Mouse (Mus musculus): ENCODE results near the gene Pitpnm1.

Gene Pitpnm1

GRCm38 (mm10) chr19:4154437-4155222, 54.8 kb downstream of the Pitpnm1 start:
- no peak for DNase-seq (ENCODE audit: low read depth, low spot score)

GRCm38 (mm10) chr19:4155223-4156072, 55.6 kb downstream of the Pitpnm1 start:
- DNase-seq (ENCODE audit: low read depth, low spot score): no peak

GRCm38 (mm10) chr19:4156073-4156579, 56.3 kb downstream of the Pitpnm1 start:
- DNase-seq (ENCODE audit: low read depth, low spot score): no peak

- no peak for DNase-seq (ENCODE audit: low read depth, low spot score)
These were observed 57.0 kb downstream of the Pitpnm1 start for GRCm38 (mm10) chr19:4156771-4157170.

- DNase-seq (ENCODE audit: low read depth, low spot score): no peak
These were observed 59.3 kb downstream of the Pitpnm1 start for GRCm38 (mm10) chr19:4159049-4159448.

GRCm38 (mm10) chr19:4162646-4163542, 63.1 kb downstream of the Pitpnm1 start, which contains the start of gene Rps6kb2:
Rps6kb2 (minus strand) TSS chr19:4163354.
- peak; percentile 94 for DNase-seq (ENCODE audit: low read depth, low spot score)

GRCm38 (mm10) chr19:4163543-4163887, 63.7 kb downstream of the Pitpnm1 start:
- no peak for DNase-seq (ENCODE audit: low read depth, low spot score)

Data from forelimb bud, embryonic 11.5 days (tissue).